Mouse (Mus musculus): ENCODE measurements around the gene Slc6a21. TPM values are rescaled to one million over a fixed set of nuclear protein-coding genes. Genes with fewer than 3 reads are reported as not detected.
"Not testable (repeated sequence)": the region's sequence is repeated elsewhere in the genome, so short reads cannot be mapped to it uniquely, and the experiment has no call there.

Gene Slc6a21
- total RNA-seq, 2 experiments from 2014 or later = 0.78 TPM; not detected in 1

DNA sequence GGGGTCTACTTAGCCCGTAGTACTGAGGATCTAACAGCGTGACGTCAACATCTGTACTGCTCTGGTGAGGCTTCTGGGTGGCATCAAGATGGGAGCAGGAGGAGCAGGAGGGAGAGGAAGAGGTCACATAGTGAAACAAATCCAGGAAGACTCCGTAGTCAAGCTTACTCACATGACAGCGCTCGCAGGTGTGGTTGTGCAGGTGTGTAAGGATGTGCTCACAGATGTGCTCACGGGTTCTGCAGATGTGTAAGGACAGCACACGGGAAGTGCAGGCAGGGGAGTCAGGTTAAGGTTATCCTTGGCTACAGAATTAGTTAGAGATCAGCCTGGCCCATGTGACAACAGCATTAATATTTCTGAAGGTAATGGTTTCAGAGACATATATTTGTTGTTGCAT lies 23.5 kb upstream of the Slc6a21 start:
- ATAC-seq (ENCODE audit: poor library complexity, severe bottlenecking) = no peak

- not testable (repeated sequence) for ATAC-seq (ENCODE audit: poor library complexity, severe bottlenecking)
These were observed 21.5 kb upstream of the Slc6a21 start for GRCm38 (mm10) chr7:45255822-45256221.

DNA sequence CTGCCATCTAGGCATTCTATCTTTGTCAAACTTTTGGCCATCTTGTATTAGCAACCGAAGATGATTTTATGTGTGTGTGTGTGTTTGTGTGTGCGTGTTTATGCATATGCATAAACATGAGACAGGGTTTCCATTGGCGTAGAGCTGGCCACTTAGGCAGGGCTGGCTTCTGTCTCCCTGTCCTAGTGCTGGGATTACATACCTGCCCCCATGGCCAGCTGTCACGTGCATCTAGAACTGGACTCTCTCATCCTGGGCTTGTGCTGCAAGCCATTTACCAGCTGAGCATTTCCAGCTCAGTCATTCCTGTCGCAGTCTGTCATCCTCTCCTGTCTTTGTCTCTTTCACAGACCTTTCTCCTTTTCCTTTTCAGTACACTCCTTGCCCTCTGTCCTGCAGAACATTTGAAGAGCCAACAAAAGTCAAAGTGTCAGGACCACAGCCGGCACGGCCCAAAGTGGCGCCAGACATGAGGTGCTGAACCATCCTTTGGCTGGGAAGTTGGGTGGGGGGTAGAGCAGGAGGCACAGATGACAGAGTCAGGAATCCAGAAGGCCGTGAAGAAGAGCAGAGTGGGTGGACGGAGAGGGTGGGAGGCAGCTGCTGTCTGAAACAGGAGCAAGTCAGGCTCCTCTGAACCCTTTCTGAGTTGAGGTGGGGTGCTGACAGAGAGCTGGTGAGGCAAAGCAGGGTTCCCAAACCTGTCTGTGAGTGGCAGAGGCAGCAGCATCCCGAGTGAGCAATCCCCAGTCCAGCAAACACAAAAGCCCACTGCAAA lies 20.1 kb upstream of the Slc6a21 start:
- ATAC-seq (ENCODE audit: poor library complexity, severe bottlenecking) = no peak

- ATAC-seq (ENCODE audit: poor library complexity, severe bottlenecking) = no peak
These were observed 18.0 kb upstream of the Slc6a21 start for GRCm38 (mm10) chr7:45259281-45259680.

- no peak for ATAC-seq (ENCODE audit: poor library complexity, severe bottlenecking)
These were observed 15.0 kb upstream of the Slc6a21 start for GRCm38 (mm10) chr7:45262266-45262665.

GRCm38 (mm10) chr7:45263006-45263607 lies 14.2 kb upstream of the Slc6a21 start:
- ATAC-seq (ENCODE audit: poor library complexity, severe bottlenecking) = no peak

DNA sequence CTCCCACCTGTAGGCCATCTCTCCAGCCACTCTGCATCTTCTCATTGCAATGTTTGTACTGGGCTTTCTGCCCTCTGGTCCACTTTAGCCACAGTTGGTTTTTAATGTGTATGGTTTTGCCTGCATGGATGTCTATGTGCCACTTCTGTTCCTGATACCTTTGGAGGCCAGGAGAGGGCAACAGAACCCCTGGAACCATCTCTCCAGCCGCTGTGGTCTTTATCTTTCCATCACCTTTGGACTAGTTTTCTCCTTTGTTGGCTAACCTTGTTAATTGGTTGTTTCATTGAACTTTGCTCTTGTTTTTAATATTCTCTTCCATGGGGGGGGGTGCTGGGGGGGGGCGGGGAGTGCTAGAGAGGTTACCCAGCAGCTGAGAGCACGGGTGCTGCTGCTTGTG lies 13.0 kb upstream of the Slc6a21 start:
- ATAC-seq (ENCODE audit: poor library complexity, severe bottlenecking) = no peak

DNA sequence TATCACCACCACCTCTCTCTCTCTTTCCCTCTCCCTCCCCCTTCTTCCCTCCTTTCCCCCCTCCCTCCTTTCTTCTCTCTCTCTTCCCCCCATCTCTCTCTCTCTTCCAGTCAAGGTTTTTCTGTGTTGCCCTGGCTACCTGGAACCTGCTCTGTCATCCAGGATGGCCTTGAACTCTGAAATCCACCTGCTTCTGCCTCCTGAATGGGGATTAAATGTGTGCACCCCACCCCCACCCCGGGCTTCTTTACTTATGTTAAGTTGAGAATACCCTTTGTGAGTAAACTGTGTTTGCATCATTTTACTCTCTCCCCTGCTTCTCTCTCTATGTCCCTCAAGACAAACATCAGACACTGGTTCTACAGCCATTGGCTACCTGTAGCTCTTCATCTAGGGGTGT lies 11.8 kb upstream of the Slc6a21 start:
- ATAC-seq (ENCODE audit: poor library complexity, severe bottlenecking) = no peak

DNA sequence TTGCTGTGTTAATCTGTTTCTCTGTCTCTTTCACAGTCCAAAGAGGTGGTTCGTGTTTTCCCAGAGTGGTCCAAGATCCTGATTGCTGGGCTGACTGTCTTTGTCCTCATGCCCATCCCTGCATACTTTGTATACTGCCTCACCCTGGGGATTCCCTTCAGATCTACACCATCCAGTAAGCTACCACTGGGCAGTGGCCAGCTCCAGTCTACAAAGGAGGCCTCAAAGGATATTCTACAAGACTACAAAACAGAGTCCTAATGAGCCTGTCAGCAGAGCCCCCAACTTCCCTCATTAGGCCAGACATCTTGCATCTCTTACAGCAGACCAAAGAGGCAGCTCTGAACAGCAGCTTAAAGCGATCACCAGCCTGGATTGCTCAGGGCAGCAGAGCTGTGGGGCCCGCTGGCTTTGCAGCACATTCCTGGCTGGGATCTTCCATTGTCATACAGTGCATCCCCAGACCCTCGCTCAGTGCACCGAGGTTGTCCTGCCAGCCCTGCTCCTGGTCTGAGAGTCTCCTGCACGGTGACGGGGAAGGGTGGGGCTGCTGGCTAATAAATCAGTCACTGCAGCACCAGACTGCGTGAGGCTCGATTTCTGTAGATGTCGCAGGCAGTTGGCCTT lies 4.4 kb upstream of the Slc6a21 start:
- ATAC-seq (ENCODE audit: poor library complexity, severe bottlenecking) = no peak

GRCm38 (mm10) chr7:45273672-45274071 lies 3.6 kb upstream of the Slc6a21 start:
- no peak for ATAC-seq (ENCODE audit: poor library complexity, severe bottlenecking)

GRCm38 (mm10) chr7:45286486-45286885 lies 9.2 kb downstream of the Slc6a21 start:
- ATAC-seq (ENCODE audit: poor library complexity, severe bottlenecking) = no peak

DNA sequence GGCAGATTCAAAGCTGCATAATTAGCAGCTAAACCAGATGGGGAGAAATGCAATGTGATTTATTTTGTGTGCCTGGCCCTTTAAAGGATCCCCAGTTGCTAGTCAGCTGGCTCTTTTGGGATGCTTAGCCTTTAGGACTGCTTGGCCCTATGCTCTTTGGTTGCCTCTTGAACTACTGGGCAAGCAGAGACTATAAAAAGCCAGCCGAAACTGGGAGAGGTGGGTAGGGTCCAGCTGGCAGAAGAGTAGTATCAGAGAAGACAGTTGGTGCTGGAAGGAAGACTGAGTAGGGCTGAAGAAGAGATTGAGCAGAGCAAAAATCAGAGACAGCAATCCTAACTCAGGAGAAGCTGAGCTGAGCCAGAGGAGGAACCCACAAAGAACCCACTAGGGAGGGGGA lies 19.3 kb downstream of the Slc6a21 start:
- ATAC-seq (ENCODE audit: poor library complexity, severe bottlenecking) = no peak

GRCm38 (mm10) chr7:45297563-45297962 lies 20.2 kb downstream of the Slc6a21 start:
- ATAC-seq (ENCODE audit: poor library complexity, severe bottlenecking) = no peak

DNA sequence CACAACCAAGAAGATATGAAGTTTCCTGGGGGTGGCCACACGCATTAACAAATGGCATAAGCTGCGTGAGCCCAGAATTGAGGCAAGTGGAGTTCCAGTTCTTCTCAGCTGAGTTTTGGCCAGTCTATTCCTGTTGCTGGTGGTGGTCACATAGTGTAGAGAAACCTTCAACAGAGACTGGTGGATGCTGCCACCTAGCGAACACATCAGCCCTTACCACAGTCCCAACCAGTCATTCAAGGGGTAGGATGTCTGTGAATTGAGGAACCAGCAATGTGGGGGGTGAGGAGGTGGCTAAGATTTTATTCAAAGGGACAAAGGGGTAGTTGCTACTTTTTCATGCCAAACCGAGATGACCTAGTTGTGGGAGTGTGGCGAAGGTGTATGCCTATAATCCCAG lies 22.4 kb downstream of the Slc6a21 start:
- ATAC-seq (ENCODE audit: poor library complexity, severe bottlenecking) = peak; percentile 95

DNA sequence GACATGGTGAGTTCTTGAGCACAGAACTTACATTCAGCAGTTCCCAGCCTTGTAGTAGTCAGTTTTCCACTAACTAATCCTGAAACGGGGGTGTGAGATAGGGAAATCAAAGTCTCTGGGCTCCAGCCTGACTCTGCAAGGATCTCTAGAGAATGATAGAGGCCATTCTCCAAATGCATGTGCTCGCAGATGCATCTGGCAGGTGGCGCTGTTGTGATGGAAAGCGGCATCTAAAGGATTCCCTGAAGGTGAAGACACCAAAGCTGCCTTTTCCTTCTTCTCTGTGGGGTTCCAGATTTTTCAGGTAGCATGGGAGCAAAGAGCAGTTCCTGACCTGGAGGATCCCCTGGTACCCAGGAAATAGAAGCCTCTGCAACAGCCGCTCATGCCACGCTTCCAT lies 23.0 kb downstream of the Slc6a21 start:
- ATAC-seq (ENCODE audit: poor library complexity, severe bottlenecking) = no peak

- no peak for ATAC-seq (ENCODE audit: poor library complexity, severe bottlenecking)
These were observed 25.3 kb downstream of the Slc6a21 start for GRCm38 (mm10) chr7:45302626-45303025.

- no peak for ATAC-seq (ENCODE audit: poor library complexity, severe bottlenecking)
These were observed 27.6 kb downstream of the Slc6a21 start for GRCm38 (mm10) chr7:45304869-45305268.

DNA sequence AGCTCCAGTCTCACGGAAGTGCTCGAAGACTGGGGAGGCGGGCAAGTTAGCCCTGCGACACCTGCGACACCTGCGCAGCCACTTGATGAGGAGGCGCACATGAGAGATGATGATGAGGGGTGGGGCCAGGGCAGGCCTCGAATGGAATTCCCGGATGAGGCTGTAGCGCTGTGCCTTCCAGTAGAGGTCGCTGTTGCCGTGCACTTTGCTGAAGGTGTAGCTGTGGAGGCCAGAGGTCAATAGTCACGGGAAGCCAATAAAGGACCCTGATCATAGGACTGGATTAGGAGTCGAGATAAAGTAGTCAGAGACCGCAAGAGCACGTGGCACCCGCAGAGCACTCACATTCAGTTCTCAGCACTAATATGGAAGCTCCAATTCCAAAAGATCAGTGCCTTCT lies 28.0 kb downstream of the Slc6a21 start:
- ATAC-seq (ENCODE audit: poor library complexity, severe bottlenecking) = peak; percentile 53; the same call in 1 of the 2 replicates

DNA sequence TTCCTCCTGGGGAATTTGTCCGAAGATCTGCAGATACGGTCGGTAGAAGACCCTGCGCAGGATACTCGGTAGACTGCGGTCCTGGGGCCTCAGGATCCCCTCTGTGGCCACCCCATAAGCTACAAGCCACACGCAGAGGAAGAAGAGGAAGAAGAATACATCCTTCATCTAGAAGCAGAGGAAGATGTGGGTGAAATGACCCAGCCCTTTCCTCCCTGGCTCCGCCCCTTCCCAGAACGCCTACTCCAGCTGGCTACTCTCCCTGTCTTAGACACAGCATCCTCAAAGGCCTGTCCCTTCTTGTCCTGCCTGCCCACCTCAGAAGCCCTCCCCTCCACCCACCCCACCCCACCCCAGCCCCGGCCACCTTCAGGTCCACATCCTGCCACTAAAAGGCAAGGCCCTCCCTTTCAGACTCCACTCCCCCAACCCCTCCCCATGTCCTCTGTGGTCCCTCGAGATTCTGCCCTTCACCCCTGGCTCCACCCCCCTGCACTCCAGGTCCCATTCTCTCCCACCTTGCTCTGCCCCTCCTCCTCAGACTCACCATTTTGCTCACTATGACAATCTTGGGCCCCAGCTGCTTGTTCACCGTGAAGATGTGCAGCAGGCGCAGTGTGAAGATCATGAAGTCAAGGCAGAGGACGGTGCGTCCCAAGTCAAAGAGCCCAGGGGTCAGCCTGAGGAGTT lies 31.4 kb downstream of the Slc6a21 start:
- ATAC-seq (ENCODE audit: poor library complexity, severe bottlenecking) = peak; percentile 39; the same call in 1 of the 2 replicates

DNA sequence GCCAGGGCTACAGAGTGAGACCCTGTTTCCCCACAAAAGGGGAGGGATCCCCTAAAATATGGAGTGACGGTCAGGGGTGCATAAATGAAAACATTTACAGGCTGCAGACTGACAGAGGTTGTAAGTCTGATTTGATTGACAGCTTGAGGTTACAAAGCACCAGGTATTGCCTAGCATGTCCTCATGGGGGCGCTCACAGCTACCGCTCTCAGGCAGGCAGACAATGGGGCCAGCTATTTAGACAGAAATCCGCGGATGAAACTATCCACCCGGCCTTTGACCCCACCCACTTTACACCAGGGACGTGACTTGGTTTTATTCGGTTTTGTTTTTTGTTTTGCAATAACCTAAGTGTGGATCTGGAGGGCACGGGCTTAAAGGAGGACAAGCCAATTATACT lies 32.1 kb downstream of the Slc6a21 start:
- peak; percentile 38; the same call in 1 of the 2 replicates for ATAC-seq (ENCODE audit: poor library complexity, severe bottlenecking)

- no peak for ATAC-seq (ENCODE audit: poor library complexity, severe bottlenecking)
These were observed 34.7 kb downstream of the Slc6a21 start for GRCm38 (mm10) chr7:45312023-45312422.
